Mouse (Mus musculus) heart, embryonic 14.5 days (tissue): ENCODE data around the gene Map3k5. TPM values are rescaled to one million over a fixed set of nuclear protein-coding genes. Genes with fewer than 3 reads are reported as not detected.

Source experiments
- ATAC-seq: fragments of 200-750 bp; cut with Nextera tagmentation; 2 replicates; pipeline ENCODE4 v1.8.0; 2017; ENCODE audit warnings: low read depth, moderate TSS enrichment; ENCODE audit not compliant: insufficient number of reproducible peaks, insufficient read depth, low FRiP score
- H3K27ac ChIP-seq, 2 experiments: fragments of 200-500 bp in 1 of 2; fragments of 300-500 bp in 1 of 2; sonication (generic) in 1 of 2; replicated peaks in 1 of 2; 2 replicates each; pipeline ENCODE4 v1.5.1; 2012 to 2014; ENCODE audit warnings: low read depth in 2 of 2, low read length in 2 of 2, control low read depth in 1 of 2, mild to moderate bottlenecking in 1 of 2, mixed read lengths in 1 of 2; ENCODE audit not compliant: control insufficient read depth in 1 of 2, insufficient read depth in 1 of 2
- H3K27me3 ChIP-seq: fragments of 300-500 bp; sonication (generic); 2 replicates; pipeline ENCODE4 v1.6.1; 2014; ENCODE audit warnings: mild to moderate bottlenecking, low read length, control low read depth; ENCODE audit not compliant: control insufficient read depth, insufficient read depth
- H3K36me3 ChIP-seq: fragments of 300-500 bp; sonication (generic); 2 replicates; pipeline ENCODE4 v1.6.1; 2014; ENCODE audit warnings: mild to moderate bottlenecking, control low read depth, low read length, mixed read lengths; ENCODE audit not compliant: control insufficient read depth, insufficient read depth
- H3K4me1 ChIP-seq, 2 experiments: fragments of 200-500 bp in 1 of 2; fragments of 300-500 bp in 1 of 2; sonication (generic) in 1 of 2; 2 replicates each; pipeline ENCODE4 v1.6.1; 2012 to 2014; ENCODE audit warnings: low read length in 2 of 2, control low read depth in 1 of 2, mixed read lengths in 1 of 2; ENCODE audit not compliant: control insufficient read depth in 2 of 2, insufficient read depth in 2 of 2
- H3K4me2 ChIP-seq: fragments of 300-500 bp; sonication (generic); 2 replicates; pipeline ENCODE4 v1.6.1; 2014; ENCODE audit warnings: mild to moderate bottlenecking, low read length
- H3K4me3 ChIP-seq, 2 experiments: fragments of 200-500 bp in 1 of 2; fragments of 300-500 bp in 1 of 2; sonication (generic) in 1 of 2; 2 replicates each; pipeline ENCODE4 v1.5.1; 2012 to 2014; ENCODE audit warnings: low read length in 2 of 2, mild to moderate bottlenecking in 2 of 2, control low read depth in 1 of 2, low read depth in 1 of 2, moderate library complexity in 1 of 2; ENCODE audit not compliant: control insufficient read depth in 1 of 2, insufficient read depth in 1 of 2
- H3K9ac ChIP-seq: fragments of 300-500 bp; sonication (generic); 2 replicates; pipeline ENCODE4 v1.6.1; 2014; ENCODE audit warnings: mild to moderate bottlenecking, low read length
- H3K9me3 ChIP-seq: fragments of 300-500 bp; sonication (generic); 2 replicates; pipeline ENCODE4 v1.6.1; 2016; ENCODE audit warnings: low read length, control low read depth; ENCODE audit not compliant: control insufficient read depth
- WGBS: fragments of 180-500 bp; shearing (Covaris S2); extraction: QIAGEN DNeasy Blood & Tissue Kit; methylation state at CpG from one replicate; pipeline ENCODE4 v1.1.7; 2014; 5-methylcytosine and 5-hydroxymethylcytosine counted together
- polyA plus RNA-seq: library from polyadenylated mRNA; unstranded; fragments of >200 nt; fragmentation: Nextera tagmentation; extraction: Ambion mirVana; gene quantifications from 2 replicates; pipeline ENCODE4 v1.2.1, GENCODE M21; 2014

Gene Map3k5
- polyA plus RNA-seq, 1 experiment from 2014 or later, result 4.5 TPM

DNA sequence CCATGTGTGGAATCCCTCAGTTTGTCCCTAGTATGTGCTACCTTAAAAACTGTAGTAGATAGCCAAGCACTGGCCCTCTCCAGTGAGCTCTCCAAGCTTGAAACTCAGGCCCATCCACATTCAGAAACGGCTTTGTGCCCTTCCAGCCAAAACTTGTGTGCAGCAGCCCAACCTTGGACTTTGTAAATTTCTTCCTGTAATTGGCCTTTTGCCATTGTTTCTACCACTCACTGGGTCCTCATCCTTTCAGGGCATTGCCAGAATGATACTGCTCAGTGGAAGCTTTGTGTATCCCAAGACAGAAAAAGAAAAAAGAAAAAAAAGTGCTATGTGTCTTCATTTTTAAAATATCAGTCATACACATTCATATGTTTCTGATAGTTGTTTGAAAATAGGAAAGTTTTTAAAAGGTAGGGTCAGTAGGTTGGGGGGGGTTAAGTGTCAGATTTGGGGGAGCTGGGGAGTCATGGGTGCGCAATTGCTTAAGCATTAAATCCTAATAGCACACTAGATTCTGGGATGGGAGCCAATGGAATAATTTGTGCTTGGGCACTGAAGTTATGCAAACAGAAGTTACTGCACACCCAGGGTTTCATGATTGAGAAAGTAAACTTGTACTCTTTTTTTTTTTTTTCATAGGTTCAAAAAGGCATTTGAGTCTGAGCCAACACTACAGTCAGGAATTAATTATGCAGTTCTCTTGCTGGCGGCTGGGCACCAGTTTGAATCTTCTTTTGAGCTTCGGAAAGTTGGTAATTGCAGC lies 111.6 kb downstream of the Map3k5 start:
- H3K4me1 ChIP-seq, result no peaks in the 10 kb centered on the region
- no peaks in the 10 kb centered on the region for H3K9me3 ChIP-seq
- H3K27ac ChIP-seq, result no peak overlapping the region
- no peak overlapping the region for H3K9ac ChIP-seq
- H3K4me2 ChIP-seq, result no peak overlapping the region
- H3K27me3 ChIP-seq, result no peaks in the 10 kb centered on the region
- H3K36me3 ChIP-seq, result peaks cover 11% of the 10 kb centered on the region; the same call in 1 of the 2 replicates
- WGBS, result 64% methylated on average over 4 of the region's 4 CpGs
- no peak overlapping the region for H3K4me3 ChIP-seq
- ATAC-seq, result no peak

DNA sequence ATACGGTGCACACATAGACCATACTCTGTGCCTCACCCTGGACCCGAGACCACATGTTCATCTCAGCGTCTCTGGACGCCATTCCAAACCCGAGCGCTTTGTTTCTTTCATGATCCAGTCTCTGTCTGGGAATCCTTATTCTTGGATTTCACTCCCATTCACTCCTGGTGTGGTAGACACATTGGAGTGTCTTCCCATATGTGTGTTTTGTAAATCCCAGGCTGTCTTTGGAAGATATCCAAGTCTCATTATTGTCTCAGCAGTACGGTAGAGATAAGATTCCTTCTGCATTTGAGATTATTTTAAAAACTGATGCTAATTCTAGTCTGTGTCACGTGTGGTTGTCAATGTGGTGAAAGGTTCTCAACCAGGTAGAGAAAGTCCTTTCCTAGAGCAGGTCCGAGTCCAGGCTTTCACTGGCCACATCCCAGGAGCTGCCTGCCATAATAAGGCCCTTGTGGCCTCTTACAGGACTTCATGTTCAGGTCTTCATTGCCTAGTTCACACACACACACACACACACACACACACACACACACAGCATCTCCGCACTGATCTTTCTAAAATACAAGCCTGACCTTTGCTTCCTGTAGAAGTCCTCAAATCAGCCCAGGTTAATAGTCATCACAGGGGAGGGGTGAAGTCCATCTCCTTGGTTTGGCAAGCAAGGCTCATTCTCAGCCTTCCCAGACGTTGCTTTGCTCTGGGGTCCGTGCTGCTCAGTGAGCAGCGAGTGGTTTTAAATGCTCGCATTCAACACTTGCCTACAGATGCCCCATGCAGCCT lies 122.8 kb downstream of the Map3k5 start:
- no peaks in the 10 kb centered on the region for H3K27me3 ChIP-seq
- ATAC-seq, result no peak
- H3K9ac ChIP-seq, result no peak overlapping the region
- no peak overlapping the region for H3K4me3 ChIP-seq
- no peak overlapping the region for H3K27ac ChIP-seq
- peaks cover 37% of the 10 kb centered on the region for H3K36me3 ChIP-seq
- H3K4me2 ChIP-seq, result no peak overlapping the region
- no peaks in the 10 kb centered on the region for H3K9me3 ChIP-seq
- H3K4me1 ChIP-seq, result 0 out of 4 replicates have a peak, but pooled peaks cover 0 to 3% of the 10 kb centered on the region in 2 experiments
- WGBS, result 80% methylated on average over 14 of the region's 14 CpGs

DNA sequence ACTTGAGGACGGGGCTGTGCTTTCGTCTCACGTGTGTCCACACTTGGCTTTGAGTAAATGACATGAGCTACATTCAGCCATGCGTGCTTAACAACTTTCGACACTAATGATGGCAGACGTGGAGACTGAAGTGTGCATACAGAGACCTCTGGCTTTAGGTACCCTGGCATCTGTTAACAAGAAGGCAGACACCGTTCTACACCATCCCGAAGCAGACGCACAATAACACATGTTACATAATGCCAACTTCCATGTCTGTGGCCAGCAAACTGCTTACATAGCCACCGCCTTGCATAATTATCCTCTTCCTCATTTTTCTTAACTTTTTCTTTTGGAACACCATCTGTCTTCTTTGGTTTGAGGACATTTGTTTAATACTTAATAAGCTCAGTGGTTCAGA lies 123.8 kb downstream of the Map3k5 start:
- 91% methylated on average over 10 of the region's 10 CpGs for WGBS
- H3K9ac ChIP-seq, result no peak overlapping the region
- no peak for ATAC-seq
- H3K4me3 ChIP-seq, result no peak overlapping the region
- H3K36me3 ChIP-seq, result peaks cover 41% of the 10 kb centered on the region
- H3K4me1 ChIP-seq, result 0 out of 4 replicates have a peak, but pooled peaks cover 0 to 3% of the 10 kb centered on the region in 2 experiments
- H3K27me3 ChIP-seq, result no peaks in the 10 kb centered on the region
- H3K4me2 ChIP-seq, result no peak overlapping the region
- H3K9me3 ChIP-seq, result no peaks in the 10 kb centered on the region
- no peak overlapping the region for H3K27ac ChIP-seq

GRCm38 (mm10) chr10:20058841-20059240 lies 124.6 kb downstream of the Map3k5 start:
- Histone ChIP-seq H3K4me2 (no peak overlapping the region), H3K9me3 (no peaks in the 10 kb centered on the region), H3K4me3 (no peak overlapping the region), H3K36me3 (peaks cover 41% of the 10 kb centered on the region), H3K27me3 (no peaks in the 10 kb centered on the region), H3K27ac (no peak overlapping the region), H3K9ac (no peak overlapping the region), H3K4me1 (0 out of 4 replicates have a peak, but pooled peaks cover 0 to 3% of the 10 kb centered on the region in 2 experiments)
- WGBS, result 80% methylated on average over 10 of the region's 10 CpGs
- no peak for ATAC-seq

DNA sequence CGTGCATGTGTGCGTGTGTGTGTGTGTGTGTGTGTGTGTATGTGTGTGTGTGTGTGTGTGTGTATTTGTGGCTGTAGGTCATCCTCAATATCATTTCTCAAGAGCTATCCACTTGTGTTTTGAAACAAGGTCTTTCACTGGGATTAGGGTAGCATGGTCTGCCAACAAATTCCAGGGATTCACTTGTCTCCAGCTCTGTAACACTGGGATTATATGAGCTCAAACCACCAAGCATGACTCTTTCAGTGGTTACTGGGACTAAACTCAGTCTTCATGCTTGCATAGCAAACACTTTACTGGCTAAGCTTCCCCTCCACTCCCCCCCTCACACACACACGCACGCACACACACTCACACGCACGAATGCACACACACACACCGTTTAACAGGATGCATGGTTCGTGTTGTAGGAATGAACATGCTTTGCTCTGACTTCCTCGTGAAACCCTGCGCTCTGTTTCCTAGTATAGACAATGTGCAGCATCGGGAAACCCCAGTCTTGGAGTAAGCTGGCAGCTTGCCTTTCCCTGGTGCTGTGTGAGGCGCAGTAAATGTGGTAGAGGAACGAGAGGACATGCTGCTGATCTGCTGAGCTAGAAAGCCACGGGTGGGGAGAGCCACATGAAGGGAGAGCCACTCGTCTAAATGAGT lies 126.2 kb downstream of the Map3k5 start:
- Histone ChIP-seq H3K27me3 (no peaks in the 10 kb centered on the region), H3K4me3 (no peak overlapping the region), H3K9me3 (no peaks in the 10 kb centered on the region), H3K9ac (no peak overlapping the region), H3K36me3 (peaks cover 38% of the 10 kb centered on the region), H3K4me2 (no peak overlapping the region), H3K4me1 (0 out of 4 replicates have a peak, but pooled peaks cover 0 to 3% of the 10 kb centered on the region in 2 experiments), H3K27ac (no peak overlapping the region)
- 73% methylated on average over 15 of the region's 15 CpGs for WGBS
- no peak for ATAC-seq

DNA sequence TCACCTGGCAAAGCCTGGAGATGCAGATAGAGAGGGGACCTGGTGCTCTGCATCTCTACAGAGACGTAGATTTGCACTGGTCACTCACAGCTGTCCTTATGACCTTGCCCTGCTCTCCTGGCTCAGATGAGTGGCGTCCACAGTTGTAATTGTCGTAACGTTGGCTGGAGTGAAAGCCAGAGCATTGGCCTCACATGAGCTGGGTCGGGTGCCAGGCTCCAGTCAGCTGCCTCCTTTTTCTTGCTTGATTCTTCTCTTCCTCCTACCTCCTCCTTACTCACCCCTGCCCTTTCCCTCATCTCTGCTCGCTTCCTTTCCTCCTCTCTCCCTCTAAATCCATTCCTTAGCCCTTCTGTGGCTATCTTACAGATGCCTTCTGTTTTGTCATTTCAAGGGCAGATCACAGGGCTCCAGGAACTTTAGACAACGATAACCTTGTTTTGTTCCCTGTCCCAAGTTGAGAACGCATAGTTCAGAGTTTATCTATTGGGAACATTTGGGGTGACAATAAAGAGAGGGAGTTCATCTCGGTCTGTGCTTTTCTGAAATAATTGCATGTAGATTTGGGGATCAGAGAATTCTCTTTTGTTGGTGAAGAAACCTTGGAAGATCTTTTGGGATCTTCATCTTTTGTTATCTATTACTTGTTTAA lies 130.4 kb downstream of the Map3k5 start:
- WGBS, result 56% methylated on average over 9 of the region's 9 CpGs
- H3K9ac ChIP-seq, result no peak overlapping the region
- H3K9me3 ChIP-seq, result no peaks in the 10 kb centered on the region
- H3K36me3 ChIP-seq, result peaks cover 8% of the 10 kb centered on the region; the same call in 1 of the 2 replicates
- no peaks in the 10 kb centered on the region for H3K4me1 ChIP-seq
- ATAC-seq, result no peak
- no peak overlapping the region for H3K4me3 ChIP-seq
- H3K4me2 ChIP-seq, result no peak overlapping the region
- H3K27ac ChIP-seq, result no peak overlapping the region
- H3K27me3 ChIP-seq, result no peaks in the 10 kb centered on the region

DNA sequence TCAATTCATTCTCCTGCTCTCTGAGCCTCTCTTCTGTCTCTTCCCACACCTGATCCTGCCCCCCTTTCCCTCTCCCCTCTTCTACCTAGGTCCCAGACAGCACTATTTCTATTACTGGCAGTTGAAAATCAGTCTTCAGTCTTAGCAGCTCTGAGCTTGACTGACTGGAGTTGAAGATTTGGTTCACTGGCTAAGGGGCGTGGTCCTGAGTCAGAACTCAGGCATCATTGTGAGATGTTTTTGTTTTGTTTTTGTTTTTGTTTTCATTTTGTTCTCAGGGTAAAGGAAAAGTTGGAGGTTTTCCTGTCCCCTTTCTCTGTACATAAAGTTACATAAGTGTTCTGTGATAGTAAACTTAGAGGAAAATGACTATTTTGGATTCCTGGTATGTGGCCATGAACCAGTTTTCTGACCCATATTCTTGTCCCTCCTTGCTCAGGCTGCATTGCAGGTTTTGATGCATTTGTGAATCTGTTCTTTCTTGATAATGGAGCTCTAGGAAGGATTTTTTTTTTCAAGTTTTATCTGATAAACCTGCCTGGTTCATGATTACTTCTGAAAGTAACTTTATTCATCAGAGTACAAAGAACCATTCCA lies 131.9 kb downstream of the Map3k5 start:
- ATAC-seq, result no peak
- Histone ChIP-seq H3K4me2 (no peak overlapping the region), H3K4me1 (no peaks in the 10 kb centered on the region), H3K27ac (no peak overlapping the region), H3K27me3 (no peaks in the 10 kb centered on the region), H3K4me3 (no peak overlapping the region), H3K9me3 (no peaks in the 10 kb centered on the region), H3K9ac (no peak overlapping the region), H3K36me3 (peaks cover 8% of the 10 kb centered on the region; the same call in 1 of the 2 replicates)
- WGBS, result 83% methylated on average over 1 of the region's 1 CpGs
